Mouse (Mus musculus) right cerebral cortex, postnatal 14 days (tissue): Measurements from ENCODE around the gene Hoxc8.
A peak's percentile ranks its signal among the peaks of the same experiment; 100 is the strongest.

ENCODE experiments used
- DNase-seq: peaks from one replicate; pipeline ENCODE4 v3.0.0; 2022

Hoxc8 gene

DNA sequence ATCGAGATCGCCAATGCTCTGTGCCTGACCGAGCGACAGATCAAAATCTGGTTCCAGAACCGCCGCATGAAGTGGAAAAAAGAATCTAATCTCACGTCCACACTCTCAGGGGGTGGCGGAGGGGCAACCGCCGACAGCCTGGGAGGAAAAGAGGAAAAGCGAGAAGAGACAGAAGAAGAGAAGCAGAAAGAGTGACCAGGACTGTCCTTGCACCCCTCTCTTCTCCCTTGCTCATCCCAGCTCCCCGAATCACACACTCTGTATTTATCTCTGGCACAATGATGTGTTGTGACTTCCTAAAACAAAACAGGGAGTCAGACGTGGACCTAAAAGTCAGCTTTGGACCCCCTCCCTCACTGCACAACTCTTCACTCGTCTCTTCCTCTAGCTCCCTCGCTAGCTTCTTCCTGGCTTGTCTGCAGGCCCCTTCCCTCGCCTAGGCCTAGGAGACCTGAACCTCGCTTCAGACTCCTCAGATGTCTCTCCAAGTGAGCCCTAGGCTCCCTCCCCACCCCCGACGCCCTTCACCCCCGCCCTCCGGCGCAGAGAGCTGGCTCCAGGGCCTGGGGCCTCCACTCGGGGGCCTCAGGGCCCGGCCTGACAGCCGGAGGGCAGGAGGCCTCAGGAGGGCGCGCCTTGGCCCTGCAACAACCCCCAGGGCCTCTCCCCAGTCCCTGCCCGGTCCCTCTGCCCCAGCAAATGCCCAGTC, 20.6 kb downstream of the Hoxc8 start:
- DNase-seq, result no peak

DNA sequence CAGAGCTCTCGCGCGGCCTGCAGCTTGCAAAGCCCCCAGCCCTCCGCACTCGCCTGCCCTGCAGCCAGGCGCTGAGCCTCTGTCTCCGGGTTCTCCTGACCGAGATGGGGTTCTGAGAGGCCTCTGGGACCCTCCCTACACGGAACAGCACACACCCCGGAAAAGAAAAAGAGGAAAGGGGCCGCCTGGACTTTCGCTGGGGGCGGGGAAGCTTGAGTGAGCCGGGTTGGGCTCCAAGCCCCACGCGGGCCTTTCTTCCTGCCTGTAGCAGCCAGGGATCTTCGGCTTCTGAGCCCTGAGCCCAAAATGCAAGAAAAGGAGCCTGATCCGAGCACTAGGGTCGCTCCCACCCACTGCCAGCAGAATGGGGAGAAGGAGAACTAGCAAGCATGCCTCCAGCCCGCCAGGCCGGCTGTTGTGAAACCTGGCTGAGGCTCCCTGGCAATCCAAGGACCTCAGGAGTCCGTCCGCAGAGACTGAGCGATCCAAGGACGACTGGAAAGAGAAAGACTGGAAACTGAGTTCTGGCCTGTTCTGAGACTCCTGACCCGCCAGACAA, 21.6 kb downstream of the Hoxc8 start:
- DNase-seq, result no peak

DNA sequence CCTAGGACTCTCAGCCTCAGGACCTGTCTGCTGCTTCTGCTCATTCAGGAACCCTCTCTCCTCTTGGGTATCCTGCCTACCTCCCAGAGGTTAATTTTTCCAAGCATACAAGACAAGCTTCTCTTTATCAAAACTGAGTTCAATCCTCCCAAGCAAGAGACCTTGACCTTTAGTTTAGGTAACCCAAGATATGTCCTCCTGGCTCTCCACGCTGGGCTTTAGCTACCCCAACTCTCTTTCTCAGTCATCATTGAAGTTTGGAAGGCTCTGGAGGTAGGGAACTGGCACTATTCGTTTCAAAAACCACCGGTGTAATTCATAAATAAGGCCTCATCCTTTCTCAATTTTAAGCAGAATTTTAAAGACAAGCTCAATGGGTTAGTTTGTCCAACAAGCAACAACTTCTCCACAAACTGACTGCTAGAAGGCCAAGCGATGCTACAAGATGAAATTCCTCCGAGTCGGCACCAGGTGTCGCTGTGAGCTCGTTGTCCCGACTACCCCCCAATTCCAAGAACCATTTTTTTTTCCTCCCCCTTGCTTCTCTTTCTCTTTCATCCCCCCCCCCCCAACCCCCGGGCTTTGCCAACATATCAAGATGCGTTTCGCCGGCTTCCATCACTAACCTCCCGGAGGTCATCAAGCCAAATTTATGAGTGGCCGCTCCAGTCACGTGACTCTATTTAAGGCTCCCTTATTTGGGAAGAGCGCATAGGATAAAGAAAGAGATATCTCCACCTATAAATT, 23.0 kb downstream of the Hoxc8 start:
- DNase-seq, result peak; percentile 34

DNA sequence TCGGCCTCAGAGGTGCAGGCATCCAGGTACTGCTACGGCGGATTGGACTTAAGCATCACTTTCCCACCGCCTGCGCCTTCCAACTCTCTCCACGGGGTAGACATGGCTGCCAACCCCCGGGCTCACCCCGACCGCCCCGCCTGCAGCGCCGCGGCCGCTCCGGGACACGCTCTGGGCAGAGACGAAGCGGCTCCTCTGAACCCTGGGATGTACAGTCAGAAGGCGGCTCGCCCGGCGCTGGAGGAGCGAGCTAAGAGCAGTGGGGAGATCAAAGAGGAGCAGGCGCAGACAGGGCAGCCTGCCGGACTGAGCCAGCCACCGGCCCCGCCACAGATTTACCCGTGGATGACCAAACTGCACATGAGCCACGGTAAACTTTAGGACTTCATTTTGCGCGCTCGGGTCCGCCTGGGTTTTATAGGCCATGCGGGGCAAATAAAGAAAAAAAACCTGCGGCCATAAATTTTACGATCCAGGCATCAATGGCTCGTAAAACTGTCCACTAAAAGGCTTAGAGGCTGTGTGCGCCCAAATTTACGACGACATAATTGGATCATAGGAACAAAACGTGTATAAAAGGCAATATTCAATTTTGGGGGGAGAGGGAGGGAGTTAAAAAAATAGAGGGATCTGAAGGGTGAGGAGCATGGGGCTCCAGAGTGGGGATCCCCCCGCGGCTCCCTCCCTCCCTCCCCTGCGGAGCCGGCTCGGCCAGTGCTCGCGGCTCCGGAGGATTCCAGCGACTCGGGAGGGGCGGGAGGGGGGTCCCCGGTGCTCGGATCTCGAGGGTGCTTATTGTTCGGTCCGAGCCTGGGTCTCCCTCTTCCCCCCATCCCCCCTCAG, 24.0 kb downstream of the Hoxc8 start:
- no peak for DNase-seq

DNA sequence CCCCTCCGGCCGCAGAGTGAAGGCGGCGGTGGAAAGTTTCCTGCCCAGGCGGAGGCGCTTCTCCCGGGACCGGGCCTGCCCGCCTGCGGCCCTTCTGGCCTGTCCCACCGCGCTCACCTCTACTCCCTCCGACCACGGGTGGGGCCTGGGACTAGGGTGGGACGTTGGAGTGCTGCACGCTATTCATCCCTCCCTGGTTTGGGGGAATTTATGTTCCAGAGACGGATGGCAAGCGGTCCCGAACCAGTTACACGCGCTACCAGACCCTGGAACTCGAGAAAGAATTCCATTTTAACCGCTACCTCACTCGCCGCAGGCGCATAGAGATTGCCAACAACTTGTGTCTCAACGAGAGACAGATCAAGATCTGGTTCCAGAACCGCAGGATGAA, 24.6 kb downstream of the Hoxc8 start:
- no peak for DNase-seq

DNA sequence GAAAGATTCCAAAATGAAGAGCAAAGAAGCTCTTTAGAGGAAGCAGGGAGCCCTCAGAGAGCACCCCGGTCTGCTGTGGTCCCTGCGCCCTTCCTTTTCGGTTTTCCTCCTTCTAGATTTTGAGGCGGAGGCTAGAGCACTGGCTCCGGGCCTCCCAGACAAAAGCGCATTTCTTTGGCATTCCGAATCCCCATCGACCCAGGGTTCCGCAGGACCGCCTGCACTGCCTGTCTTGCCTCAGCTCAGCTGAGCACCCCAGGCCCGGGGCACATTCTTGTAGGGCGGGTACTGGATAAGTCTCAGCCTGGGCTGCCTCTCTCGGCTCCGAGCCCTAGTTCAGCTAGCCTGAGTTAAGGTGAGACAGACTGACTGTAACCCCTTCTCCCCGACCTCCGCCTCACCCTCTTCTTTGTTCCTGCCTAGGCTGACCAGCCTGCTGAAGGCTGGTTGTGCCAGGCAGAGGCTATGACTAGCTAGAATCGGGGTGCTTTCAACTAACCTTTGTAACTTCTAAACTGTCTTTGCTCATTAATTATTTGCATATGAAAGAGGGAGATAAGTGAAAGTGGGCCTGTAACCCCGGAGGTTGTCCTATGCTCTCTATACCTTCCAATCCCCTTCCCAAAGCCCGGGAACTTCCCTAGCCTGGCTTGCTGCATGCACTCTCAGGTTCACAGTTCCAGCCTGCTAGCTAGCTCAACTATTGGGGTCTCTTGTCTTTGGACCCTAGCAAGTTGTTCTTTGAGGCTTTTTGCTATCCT, 25.2 kb downstream of the Hoxc8 start:
- no peak for DNase-seq

DNA sequence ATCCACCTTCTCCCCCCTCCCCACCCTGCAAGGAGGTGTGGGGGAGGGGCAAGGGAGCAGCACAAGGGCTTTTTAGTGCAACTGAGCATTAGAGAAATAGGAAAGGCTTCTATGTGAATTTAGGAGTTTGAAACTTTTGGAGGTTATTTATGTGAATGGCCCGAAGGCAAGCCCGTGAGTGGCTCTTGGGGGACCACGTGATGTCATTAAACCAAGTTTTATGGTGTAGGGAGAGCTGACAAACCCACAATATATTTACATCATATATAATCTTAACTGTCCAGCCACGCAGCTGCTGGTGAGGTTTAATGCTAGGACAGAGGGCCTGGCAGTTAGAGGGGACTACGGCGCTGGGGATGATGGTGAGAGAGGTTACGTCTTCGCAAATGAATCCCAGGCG, 28.2 kb downstream of the Hoxc8 start, which contains the start of gene Hoxc4:
Hoxc4 (plus strand) TSS at position 299 of the 400 bp plus-strand sequence.
- DNase-seq, result no peak

DNA sequence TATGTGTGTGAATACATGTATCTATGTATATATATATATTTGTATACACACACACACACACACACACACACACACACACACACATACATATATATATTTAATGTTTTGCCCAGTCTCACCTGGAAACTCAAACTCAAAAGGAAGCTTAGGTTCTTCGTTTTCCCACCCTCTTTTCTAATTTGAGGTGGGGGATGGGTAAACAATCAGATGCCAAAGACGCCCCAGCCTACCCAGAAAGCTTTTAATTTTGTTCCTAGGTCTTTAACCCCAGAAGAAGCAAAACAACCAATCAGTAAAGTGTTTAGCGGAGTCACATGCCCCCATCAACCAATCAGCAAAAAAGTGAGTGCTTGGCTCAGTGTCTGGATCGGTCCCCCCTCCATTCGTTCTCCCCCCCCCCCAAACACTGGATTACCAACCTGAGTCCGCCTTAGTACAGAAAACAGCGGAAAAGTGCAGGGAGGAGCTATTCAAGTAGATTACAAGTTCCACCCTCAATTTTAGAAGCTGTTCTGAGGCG, 30.6 kb downstream of the Hoxc8 start:
- DNase-seq, result no peak

DNA sequence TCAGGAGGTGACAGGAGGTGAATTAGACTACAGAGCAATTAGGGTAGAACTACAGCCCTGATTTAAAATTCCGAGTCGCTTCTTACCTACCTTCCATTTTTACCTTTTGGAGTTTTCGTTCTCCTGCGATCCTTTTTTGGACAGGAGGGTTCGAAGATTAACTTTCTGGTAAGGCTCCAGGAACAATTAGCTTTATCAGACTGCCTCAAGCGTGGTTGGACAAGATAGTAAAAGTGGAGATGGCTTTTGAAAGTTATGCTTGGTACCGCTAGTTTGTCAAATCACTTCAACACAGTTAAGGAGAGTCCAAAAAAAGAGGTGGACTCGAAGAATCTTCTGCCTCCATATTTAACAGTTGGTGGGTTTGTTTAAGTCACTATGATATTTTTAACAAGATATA, 31.1 kb downstream of the Hoxc8 start:
- DNase-seq, result no peak

DNA sequence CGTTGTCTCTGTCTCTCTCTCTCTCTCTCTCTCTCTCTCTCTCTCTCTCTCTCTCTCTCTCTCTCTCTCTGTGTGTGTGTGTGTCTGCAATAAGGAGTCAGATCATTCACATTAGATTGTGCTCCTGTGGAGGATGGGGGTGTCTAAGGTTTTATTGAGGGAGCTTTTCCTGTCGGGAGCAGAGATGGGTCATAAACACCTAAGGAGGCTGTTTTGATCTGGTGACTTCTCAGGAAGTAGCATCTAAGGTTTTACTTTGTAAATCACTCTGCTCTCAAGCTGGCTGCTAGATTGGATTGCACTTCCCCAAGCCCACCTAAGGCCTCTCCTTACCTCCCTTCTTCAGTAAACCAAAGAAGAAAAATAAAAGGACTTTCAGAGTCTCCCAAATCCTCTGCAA, 33.7 kb downstream of the Hoxc8 start:
- DNase-seq, result no peak

DNA sequence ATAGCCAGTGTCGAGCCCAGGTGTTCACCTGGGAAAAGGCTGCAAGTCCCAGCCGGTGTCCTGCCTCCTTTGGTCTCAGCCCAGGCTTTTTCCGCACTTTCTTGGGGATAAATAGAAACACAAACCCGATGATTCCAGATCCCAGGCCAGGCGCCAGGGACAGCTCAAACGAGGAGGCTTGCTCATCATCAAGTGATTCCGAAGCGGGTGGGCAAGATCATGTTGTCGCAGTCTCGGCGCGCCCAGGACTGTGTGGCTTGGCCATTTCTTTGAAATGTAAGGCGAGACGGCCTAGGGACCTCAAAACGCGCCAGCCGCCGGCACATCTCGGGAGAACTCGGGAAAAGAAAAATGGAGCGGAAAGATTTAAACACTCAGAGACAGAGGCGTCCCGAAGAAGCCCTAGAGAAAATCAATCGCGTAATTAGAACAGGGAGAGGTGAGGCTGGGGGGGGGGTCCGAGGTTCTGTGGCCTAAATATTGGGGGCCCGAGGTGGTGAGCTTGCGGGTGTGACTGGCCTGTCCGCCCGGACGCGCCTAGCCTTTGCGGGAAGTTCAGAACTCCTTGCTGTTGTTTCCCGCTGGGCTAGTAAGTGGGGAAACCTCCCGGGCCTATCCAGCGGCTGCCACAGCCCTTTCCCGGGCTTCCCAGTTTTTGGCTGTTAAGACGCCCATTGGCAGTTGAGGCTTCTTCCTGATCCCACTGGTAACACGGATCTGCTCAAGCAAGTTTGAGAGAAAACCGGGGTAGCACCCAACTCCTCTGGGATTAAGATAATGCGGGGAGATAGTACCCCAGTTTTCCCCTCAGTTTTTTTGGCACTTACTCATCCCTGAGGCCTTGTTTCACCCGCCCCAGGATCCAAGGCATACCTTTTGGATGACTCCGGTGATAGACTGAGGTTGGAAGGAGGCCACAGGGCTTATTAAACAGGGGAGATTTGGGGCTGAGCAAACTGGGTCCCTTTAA, 37.1 kb downstream of the Hoxc8 start:
- no peak for DNase-seq

DNA sequence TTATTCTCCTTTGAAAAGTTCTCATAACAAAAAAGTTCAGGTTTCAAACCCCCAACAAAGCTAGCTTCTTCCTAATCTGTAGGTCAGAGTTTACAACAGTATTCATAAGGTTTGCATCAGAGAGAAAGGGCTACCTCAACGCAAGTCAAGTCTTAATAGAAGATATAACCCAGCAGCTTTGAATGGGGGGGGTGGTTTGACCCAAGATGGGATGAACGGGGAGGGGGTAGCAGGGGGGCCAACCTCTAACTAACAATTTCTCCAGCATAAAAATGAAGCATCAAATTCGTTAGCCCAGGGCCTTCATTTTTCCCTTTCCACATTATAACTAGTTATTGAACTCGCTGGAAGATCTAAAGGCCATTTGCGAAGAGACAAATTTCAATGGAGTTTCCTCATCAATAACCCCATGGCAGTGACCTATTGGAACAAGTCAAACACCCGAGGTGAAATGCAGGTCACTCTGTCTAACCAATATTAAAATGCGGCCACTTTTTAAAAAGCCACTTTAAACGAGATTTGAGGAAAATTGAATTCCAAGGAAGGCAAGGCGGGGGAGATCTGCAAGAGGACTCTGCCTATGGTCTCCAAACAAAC, 38.6 kb downstream of the Hoxc8 start:
- DNase-seq, result no peak

DNA sequence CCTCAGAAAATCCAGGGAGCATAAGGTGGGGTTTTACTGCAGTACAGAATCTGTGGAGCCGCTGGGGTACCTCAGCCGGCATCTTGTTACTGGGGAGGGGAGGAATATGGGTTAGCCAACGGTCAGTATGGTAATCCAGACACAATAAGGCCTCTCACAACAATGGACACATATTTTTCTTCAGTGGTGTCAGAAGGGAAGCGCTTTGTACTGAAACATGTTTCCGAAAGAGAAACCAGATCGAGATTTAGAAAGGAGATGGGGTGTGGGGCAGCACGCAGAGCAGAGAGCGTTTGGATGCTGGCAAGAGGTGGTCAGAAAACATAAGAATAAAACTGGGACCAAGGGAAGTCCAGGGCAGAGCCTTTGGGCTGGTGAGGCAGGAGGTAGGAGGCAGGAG, 39.7 kb downstream of the Hoxc8 start:
- no peak for DNase-seq

DNA sequence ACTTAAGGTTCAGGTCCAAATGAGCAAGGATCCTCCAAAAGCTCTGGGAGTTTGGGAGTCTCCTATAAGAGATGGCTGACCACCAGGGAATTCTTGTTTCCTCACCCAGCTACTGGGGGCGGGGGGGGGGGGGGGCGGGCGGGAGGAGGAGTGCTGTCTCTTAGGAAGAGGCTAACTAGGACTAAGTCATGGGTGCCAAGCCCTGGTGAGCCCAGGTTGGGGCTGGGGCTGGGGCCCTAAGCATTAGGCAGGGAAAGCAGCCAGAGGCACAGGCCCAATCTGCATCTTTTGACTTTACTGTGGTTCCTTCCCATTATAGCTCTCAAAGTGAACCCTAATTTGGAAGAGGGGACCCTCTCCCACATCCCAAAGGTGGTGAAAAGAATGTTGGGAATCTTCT, 41.8 kb downstream of the Hoxc8 start:
- DNase-seq, result no peak

DNA sequence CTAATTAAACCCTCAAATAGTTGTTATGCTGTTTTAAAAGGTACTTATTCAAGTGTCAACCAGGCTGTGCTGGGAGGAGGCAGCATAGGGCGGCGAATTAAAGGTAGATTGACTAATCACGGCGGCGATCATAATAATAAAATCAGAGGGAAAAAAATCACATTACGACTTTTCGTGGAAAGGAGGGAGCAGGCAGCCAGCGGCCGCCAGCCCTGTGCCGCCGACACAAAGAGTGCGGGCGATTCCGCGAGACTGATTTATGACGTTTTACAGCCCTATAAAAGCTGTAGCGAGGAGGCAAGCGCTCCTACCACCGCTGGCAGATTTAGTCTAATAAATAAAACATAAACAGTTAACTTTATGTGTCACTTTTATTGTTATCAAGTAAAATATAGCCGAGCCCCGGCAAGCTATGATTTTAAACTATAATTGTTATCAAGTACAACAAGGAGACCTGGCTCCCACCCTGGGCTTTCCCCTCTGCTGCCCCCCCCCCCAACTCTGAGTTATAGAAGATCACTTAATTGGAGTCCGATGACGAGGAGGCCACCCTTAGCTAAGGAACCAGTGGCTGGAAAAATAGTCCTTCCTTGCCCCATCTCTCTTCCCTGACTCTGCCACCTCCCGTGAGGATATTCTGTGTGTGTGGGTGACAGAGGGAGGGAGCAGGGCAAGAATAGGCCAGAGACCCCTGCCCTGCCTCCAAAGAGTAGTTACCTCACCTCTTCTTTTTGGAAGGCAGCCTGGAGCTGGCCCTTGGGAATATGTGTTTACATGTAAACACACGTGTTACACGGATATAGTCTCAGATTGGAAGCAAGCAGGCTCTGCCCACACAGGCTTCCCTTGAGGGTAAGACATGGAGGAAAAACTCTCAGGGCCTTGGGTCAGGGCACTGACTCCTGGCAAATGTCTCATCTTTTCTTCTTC, 42.5 kb downstream of the Hoxc8 start:
- no peak for DNase-seq

DNA sequence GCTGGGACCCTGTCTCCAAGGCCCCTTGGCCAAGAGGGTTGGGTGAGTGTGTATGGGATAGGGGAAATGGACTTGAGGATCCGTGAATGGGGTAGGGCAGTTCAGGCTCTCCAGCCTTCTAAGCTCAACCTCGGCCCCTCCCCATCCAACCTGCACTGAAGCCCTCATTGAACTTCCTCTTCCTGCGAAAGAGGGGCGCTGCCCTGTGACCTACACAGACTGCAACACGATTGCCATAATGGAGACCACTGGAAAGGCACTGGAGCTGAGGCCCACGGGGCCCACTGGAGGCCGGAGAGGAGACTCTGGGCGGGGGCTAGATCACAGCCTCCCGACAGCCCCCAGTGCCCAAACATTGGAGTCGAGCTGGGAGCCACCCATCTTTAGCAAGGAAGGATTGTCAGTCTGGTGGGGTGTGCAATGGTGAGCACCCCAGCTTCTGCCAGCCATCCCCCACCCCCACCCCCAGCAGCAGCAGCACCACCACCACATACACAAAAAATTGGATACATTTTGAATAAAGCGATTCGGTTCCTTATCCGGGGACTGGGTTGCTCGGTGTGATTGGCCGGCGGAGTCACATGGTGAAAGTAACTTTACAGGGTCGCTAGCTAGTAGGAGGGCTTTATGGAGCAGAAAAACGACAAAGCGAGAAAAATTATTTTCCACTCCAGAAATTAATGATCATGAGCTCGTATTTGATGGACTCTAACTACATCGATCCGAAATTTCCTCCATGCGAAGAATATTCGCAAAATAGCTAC, 43.8 kb downstream of the Hoxc8 start:
- DNase-seq, result no peak

DNA sequence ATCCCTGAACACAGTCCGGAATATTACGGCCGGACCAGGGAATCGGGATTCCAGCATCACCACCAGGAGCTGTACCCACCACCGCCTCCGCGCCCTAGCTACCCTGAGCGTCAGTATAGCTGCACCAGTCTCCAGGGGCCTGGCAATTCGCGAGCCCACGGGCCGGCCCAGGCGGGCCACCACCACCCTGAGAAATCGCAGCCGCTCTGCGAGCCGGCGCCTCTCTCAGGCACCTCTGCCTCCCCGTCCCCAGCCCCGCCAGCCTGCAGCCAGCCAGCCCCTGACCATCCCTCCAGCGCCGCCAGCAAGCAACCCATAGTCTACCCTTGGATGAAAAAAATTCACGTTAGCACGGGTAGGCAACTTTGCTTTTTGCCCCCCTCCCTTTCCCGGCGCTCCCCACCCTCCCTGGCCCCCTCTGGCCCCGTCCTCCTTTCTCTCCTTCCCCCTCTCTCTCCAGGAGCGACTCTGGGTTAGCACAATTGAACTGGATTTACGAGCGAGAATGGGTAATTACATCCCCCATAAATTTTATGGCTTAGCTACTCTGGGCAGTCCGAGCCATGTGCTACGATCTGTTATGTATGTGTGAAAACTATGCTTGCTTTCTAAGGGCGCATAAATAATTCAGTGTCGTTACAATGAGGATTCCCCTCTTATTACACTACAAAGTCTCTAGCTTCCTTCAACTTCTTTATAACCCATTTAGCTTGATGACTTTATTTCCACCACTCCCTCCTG, 44.6 kb downstream of the Hoxc8 start:
- no peak for DNase-seq

DNA sequence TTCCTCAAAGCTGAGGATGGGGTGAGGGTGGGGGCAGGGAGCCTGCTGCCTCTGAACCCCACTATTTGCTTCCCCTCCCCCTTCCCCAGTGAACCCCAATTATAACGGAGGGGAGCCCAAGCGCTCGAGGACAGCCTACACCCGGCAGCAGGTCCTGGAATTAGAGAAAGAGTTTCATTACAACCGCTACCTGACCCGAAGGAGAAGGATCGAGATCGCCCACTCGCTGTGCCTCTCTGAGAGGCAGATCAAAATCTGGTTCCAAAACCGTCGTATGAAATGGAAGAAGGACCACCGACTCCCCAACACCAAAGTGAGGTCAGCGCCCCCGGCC, 45.1 kb downstream of the Hoxc8 start:
- no peak for DNase-seq
